Mouse (Mus musculus): ENCODE measurements around the gene Plcb1.

Plcb1 gene

DNA sequence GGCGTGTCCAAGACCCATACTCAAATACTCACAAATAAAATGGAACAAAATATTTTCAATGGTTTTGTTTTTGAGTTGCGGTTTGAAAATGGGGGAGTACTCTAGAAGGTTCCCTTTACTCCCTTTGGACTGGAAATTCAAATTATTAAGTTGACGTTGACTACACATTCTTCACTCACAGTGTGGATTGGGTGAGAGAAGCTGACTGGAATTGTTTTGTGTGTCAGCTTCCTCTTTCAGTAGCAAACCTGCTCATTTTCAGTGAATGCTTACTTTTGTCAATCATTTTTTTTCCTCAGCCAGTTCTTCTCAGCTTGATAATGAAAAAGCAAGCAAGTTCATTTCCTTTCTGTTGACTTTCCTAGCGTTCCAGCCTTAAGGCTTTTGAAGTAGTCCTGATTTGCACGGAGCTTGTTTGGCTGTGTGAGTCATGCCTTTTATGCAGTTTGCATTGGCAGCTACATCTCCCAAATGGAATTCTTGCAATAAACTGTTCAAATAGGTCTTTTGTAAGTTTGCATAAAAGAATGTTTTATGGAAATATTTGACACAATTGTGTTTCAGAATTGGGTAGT, 306.8 kb downstream of the Plcb1 start:
- no peak for DNase-seq

GRCm38 (mm10) chr2:135101292-135101691, 315.4 kb downstream of the Plcb1 start:
- DNase-seq = no peak

GRCm38 (mm10) chr2:135101943-135102342, 316.1 kb downstream of the Plcb1 start:
- no peak for DNase-seq

GRCm38 (mm10) chr2:135106649-135107048, 320.8 kb downstream of the Plcb1 start:
- DNase-seq = no peak

DNA sequence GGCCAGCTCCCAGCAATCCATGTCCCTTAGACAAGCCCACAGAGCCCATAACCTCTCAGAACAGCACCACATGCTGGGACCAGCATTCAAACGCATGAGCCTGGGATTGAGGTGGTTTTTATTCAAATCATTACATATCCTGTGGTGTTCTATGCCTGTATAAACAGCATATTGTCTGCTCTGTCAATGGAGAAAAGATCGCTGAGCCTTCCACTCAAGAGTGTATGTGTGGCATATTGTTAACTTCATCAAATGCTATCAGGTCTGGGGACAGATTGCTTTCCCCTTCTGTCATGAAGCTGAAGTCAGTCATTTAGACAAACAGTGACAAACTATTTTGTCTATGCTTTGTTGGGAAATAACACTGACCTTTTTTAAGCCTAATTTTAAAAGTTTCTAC, 322.7 kb downstream of the Plcb1 start:
- no peak for DNase-seq

GRCm38 (mm10) chr2:135114501-135115128, 328.7 kb downstream of the Plcb1 start:
- DNase-seq = no peak

DNA sequence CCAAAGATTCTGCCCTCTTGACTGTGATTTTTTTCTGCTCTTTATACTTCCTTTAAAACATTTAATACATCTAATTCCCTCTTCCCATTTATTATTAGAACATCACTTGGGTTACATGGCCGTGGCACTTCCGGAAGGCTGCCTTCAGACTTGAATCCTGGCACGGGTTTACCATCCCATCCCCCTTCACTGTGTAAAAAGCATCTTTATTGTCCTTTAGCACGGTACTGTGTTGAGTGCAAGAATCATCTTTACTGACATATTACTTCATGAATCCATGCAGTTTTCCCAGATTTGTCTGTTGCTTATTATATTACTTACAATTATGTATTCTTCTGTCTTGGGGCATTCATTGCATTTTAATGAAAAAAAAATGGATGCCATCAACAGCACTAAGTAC, 337.2 kb downstream of the Plcb1 start:
- no peak for DNase-seq

DNA sequence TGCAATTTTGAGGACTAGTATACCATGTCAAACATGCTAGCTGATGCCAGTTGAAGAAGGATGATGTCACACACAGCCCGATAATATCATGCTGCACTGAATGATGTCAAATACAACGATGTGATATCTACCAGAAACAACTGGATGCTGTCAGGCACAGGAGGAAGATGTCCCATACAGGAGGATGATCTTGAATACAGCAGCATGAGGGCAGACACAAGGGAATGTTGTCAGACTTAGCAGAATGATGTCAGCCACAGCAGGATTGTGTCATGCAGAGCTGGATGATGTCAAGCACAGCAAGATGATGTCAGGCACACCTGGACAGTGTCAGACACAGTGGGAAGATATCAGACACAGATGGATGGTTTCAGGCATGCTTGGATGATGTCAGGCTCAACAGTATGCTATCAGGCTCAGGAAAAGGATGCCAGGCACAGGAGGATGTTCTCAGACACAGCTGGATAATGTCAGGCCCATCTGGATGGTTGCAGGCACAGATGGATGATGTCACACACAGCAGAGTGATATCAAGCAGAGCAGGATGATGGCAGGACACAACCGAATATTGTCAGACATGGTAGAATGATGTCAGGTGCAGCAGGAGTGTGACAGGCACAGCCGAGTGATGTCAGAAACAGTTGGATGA, 338.0 kb downstream of the Plcb1 start:
- DNase-seq = no peak

DNA sequence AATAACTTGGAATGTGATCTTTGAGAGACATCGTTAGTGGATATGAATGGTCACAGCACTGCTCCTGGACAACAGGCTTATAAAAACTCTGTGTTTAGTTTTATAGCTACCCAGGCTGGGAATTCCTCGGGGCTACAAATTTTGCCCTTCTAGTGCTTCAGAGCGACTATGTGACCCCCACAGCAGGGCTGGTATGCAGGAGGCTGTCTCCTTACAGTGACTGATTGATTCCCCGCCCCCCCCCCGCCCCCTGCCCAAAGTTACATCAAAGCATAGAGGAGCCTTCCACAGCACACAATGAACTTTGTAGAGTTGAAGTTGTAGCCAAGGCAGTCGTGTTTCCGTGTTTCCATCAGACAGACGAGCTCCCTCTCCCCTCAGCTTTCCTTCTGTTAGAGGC, 354.7 kb downstream of the Plcb1 start:
- DNase-seq = no peak

- DNase-seq = no peak
Measured at GRCm38 (mm10) chr2:135152289-135152688, 366.4 kb downstream of the Plcb1 start.

DNA sequence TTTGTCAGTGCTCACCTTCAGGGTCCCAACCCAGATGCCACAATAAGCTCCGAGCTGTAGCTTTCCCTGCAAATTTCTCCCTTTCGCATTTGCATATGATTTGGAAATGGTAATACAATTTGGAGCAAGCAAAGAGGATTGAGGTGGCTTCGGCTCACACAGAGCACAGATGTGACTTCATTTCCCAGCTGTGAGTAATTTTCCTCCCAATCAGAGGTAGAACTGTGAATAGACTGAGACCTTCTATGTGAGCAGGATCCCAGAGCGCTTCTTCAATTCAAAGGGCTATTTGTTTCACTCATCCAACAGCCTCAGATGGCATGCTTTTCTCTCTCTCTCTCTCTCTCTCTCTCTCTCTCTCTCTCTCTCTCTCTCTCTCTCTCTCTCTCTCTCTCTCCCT, 367.4 kb downstream of the Plcb1 start:
- DNase-seq = no peak

GRCm38 (mm10) chr2:135156055-135156454, 370.2 kb downstream of the Plcb1 start:
- DNase-seq = no peak

- no peak for DNase-seq
Measured at GRCm38 (mm10) chr2:135157961-135158360, 372.1 kb downstream of the Plcb1 start.

- no peak for DNase-seq
Measured at GRCm38 (mm10) chr2:135161673-135162072, 375.8 kb downstream of the Plcb1 start.

DNA sequence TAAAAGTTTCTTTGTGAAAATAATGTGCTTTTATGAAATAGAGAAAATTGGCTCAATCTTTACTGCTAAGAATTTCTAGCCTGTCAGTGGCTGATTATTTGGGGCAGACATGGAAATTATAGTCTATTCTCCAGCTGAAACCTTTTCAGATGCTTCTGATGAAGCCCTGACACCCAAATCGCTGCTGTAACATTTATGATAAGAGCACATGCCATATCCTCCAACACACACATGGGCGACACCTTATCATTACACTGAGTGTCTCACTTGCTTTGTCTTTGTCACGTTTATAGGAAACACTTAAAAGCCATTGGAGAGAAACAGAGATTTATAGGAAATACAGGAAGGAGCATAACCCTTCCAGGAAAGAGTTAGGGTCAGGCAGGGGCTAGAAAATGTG, 379.6 kb downstream of the Plcb1 start:
- no peak for DNase-seq

DNA sequence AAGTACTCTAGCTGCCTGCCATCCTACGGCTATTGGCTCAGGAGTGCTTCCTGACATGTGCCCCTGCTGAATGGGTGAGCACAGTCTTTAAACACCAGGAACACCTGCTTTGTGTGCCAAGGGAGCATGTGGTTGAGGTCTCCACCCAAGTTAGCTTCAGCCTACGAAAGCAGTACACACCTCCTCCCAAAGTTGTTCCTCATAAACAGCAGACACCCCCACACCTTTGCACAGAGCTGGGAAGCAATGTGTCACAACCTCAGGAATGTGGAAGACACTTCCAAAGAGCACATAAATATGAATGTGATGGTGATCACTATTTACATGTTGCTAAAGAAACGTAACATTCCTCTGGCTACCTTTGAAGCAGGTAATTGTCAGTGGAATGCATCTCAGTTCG, 389.7 kb downstream of the Plcb1 start:
- no peak for DNase-seq

- DNase-seq = no peak
Measured at GRCm38 (mm10) chr2:135187659-135188058, 401.8 kb downstream of the Plcb1 start.

GRCm38 (mm10) chr2:135200830-135201229, 415.0 kb downstream of the Plcb1 start:
- no peak for DNase-seq

- no peak for DNase-seq
Measured at GRCm38 (mm10) chr2:135202390-135202789, 416.5 kb downstream of the Plcb1 start.

- no peak for DNase-seq
Measured at GRCm38 (mm10) chr2:135204141-135205120, 418.6 kb downstream of the Plcb1 start.

- no peak for DNase-seq
Measured at GRCm38 (mm10) chr2:135208890-135209289, 423.0 kb downstream of the Plcb1 start.

DNA sequence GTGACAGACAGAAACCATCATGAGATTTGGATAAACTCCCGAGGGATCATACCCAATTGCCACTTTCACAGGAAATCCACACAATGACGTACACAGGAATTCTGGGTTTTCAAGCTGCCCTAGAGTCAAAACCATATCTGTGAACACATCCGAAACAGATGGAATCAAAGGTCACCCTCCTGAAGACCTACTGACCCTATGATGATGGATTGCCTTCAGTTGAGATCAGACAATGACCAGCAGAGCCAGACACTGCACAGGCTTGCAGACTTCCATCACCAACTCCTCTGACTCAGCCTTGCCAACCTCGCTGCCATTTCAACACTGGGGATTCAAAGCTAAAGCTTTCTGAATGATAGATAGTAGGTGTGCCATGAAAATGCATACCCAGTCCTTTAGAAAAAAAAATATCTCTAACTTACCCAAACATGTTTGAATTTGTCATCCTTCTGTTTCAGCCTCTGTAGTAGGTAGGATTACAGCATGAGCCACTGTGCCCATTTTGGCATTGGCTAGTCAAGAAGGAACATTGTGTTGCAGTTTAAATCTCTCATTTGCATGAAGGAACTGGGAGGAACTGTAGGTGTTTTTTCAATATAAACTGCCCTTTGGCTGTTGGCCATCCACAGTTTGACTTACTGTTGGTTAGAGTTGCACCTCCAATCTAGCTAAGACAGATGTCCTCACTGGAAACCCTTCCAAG, 429.0 kb downstream of the Plcb1 start:
- DNase-seq = no peak

- DNase-seq = no peak
Measured at GRCm38 (mm10) chr2:135219406-135219805, 433.5 kb downstream of the Plcb1 start.
